ENCODE assay signal across 7 mouse cellular contexts in genomic region chr19:45614928-45615327, GRCm38 (mm10). TPM values are rescaled to one million over a fixed set of nuclear protein-coding genes. Genes with fewer than 3 reads are reported as not detected.
DNase-seq lines count a peak whose midpoint lies in the region; ATAC-seq lines count a peak whose summit lies in the region.

No protein-coding gene starts in this region.

- H3K36me3 ChIP-seq in heart, embryonic 13.5 days, result peaks cover 25% of the 10 kb centered on the region

- no peak overlapping the region for H3K4me3 ChIP-seq in heart, embryonic 13.5 days

- no peaks in the 10 kb centered on the region for H3K27me3 ChIP-seq in heart, embryonic 13.5 days (replicated peaks)

- ATAC-seq in heart, embryonic 13.5 days (ENCODE audit: extremely low read depth, insufficient number of reproducible peaks, low FRiP score, low TSS enrichment), result no peak

- H3K27ac ChIP-seq in heart, embryonic 13.5 days (replicated peaks), result no peak overlapping the region

- H3K9me3 ChIP-seq in heart, embryonic 13.5 days, result no peaks in the 10 kb centered on the region

- H3K4me1 ChIP-seq in heart, embryonic 13.5 days, result peaks cover 27% of the 10 kb centered on the region

- 74% methylated on average over 3 of the region's 3 CpGs for WGBS in heart, embryonic 13.5 days

- H3K9ac ChIP-seq in heart, embryonic 13.5 days, result peak overlapping the region; percentile 16

- DNase-seq in heart, adult 18-20 months, result no peak
- peak; percentile 13 to 16 for DNase-seq in right cerebral cortex, adult 2 months (ENCODE audit: low spot score in 2 of 2)
- DNase-seq in right cerebral cortex, postnatal 25 days, result no peak
- peak; percentile 21 to 53 for DNase-seq in layer of hippocampus, postnatal 14 days (ENCODE audit: low spot score in 2 of 2)
- DNase-seq in kidney, postnatal 25 days, result no peak
- no peak for DNase-seq in lung, postnatal 36 days

- no peak overlapping the region for H3K4me2 ChIP-seq in heart, embryonic 13.5 days

RNA-seq across cellular contexts. Expression of gene Fbxw4, which starts 45.2 kb away (rescaled TPM):
- polyA plus RNA-seq in heart, embryonic 13.5 days (2015; fragmentation: Nextera tagmentation; extraction: Ambion mirVana), result 3.3 and 3.8 TPM in 2 replicates
- 10 to 100 TPM; 26.9 to 31.0 TPM for total RNA-seq in heart, adult 18-20 months (2021)
- total RNA-seq in layer of hippocampus, postnatal 14 days (2021), result 10 to 100 TPM; 31.9 to 32.1 TPM

RNA-seq across cellular contexts. Expression of gene Gm17018, which starts 54.5 kb away (rescaled TPM):
- 27.7 and 31.1 TPM in 2 replicates for polyA plus RNA-seq in heart, embryonic 13.5 days (2015; fragmentation: Nextera tagmentation; extraction: Ambion mirVana)
- total RNA-seq in heart, adult 18-20 months (2021), result 10 to 100 TPM; 19.8 to 19.9 TPM
- total RNA-seq in layer of hippocampus, postnatal 14 days (2021), result 10 to 100 TPM; 55.2 to 55.4 TPM

RNA-seq across cellular contexts. Expression of gene Poll, which starts 54.6 kb away (rescaled TPM):
- 13.2 and 15.6 TPM in 2 replicates for polyA plus RNA-seq in heart, embryonic 13.5 days (2015; fragmentation: Nextera tagmentation; extraction: Ambion mirVana)
- 10 to 100 TPM; 10.3 to 10.4 TPM for total RNA-seq in heart, adult 18-20 months (2021)
- total RNA-seq in layer of hippocampus, postnatal 14 days (2021), result 1 to 10 TPM; 7.5 to 8.0 TPM

Comparison
In these comparisons a context has a peak if more than half of its experiments do, and no peak if none do; other contexts are left out.
1. DNase-seq: peak in right cerebral cortex, adult 2 months (2 of 2) and layer of hippocampus, postnatal 14 days (2 of 2); none in heart, adult 18-20 months (0 of 2), right cerebral cortex, postnatal 25 days (single experiment), kidney, postnatal 25 days (0 of 2) and lung, postnatal 36 days (single experiment).